Mouse (Mus musculus) CH12.LX (cell line): ENCODE data around the gene Matn1. TPM values are rescaled to one million over a fixed set of nuclear protein-coding genes. Genes with fewer than 3 reads are reported as not detected.

Source experiments
- DNase-seq: peaks from one replicate; pipeline ENCODE4 v3.0.0-alpha.2; 2013; ENCODE audit errors: extremely low read depth
- H3K27ac ChIP-seq: 2 replicates; pipeline ENCODE4 v1.5.1; 2012; ENCODE audit warnings: low read depth, mild to moderate bottlenecking, control low read depth, moderate library complexity; ENCODE audit not compliant: insufficient read depth
- H3K27me3 ChIP-seq: replicated peaks from 2 replicates; pipeline ENCODE3; 2012; ENCODE audit warnings: inconsistent platforms
- H3K36me3 ChIP-seq, 2 experiments: replicated peaks in 1 of 2; 2 replicates each; pipeline versions ENCODE3 to v1.6.1; 2012; ENCODE audit warnings: inconsistent platforms in 1 of 2, low read length in 1 of 2, mild to moderate bottlenecking in 1 of 2, mixed read lengths in 1 of 2, moderate library complexity in 1 of 2; ENCODE audit not compliant: control insufficient read depth in 1 of 2, insufficient read depth in 1 of 2
- H3K4me1 ChIP-seq, 2 experiments: 2 replicates each; pipeline ENCODE4 v1.6.1; 2012; ENCODE audit warnings: inconsistent platforms in 1 of 2, moderate library complexity in 1 of 2; ENCODE audit not compliant: insufficient read depth in 2 of 2, control insufficient read depth in 1 of 2
- H3K4me2 ChIP-seq: 2 replicates; pipeline ENCODE4 v1.6.1; 2012; ENCODE audit warnings: low read depth, mild to moderate bottlenecking, control low read depth; ENCODE audit not compliant: poor library complexity, insufficient read depth, severe bottlenecking
- H3K4me3 ChIP-seq, 3 experiments: fragments of 150-350 bp in 1 of 3; sonication (generic) in 1 of 3; replicated peaks in 1 of 3; 2 replicates each; pipeline versions ENCODE3 to v1.5.1; 2011 to 2012; ENCODE audit warnings: low read depth in 2 of 3, low read length in 2 of 3, mild to moderate bottlenecking in 2 of 3, moderate library complexity in 2 of 3, control low read depth in 1 of 3, improper control_type of control experiment in 1 of 3, inconsistent platforms in 1 of 3, mixed read lengths in 1 of 3; ENCODE audit not compliant: poor library complexity in 1 of 3
- H3K79me2 ChIP-seq: replicated peaks from 2 replicates; pipeline ENCODE4 v1.6.1; 2012; ENCODE audit warnings: mild to moderate bottlenecking, moderate library complexity; ENCODE audit not compliant: control insufficient read depth, poor library complexity, insufficient read depth, severe bottlenecking; ENCODE audit errors: extremely low read depth
- H3K9ac ChIP-seq: 2 replicates; pipeline ENCODE4 v1.6.1; 2012; ENCODE audit warnings: low read depth, mild to moderate bottlenecking, control low read depth, moderate library complexity; ENCODE audit not compliant: insufficient read depth
- H3K9me3 ChIP-seq: replicated peaks from 2 replicates; pipeline ENCODE3; 2012; ENCODE audit warnings: low read length, inconsistent platforms, mixed read lengths
- CHD1 ChIP-seq: IDR thresholded peaks from 2 replicates; pipeline ENCODE4 v1.6.1; 2012; ENCODE audit warnings: low read depth, low read length, improper control_type of control experiment, inconsistent platforms
- CHD2 ChIP-seq: IDR thresholded peaks from 2 replicates; pipeline ENCODE4 v1.6.1; 2011; ENCODE audit warnings: low read length, improper control_type of control experiment
- ELF1 ChIP-seq: IDR thresholded peaks from 2 replicates; pipeline ENCODE4 v1.6.1; 2014; ENCODE audit warnings: low read depth, mild to moderate bottlenecking, inconsistent platforms, low read length, improper control_type of control experiment
- EP300 ChIP-seq: IDR thresholded peaks from 2 replicates; pipeline ENCODE4 v1.6.1; 2011; ENCODE audit warnings: low read length, improper control_type of control experiment
- ETS1 ChIP-seq: conservative IDR thresholded peaks from 2 replicates; pipeline ENCODE4 v1.6.1; 2012; ENCODE audit warnings: low read depth, mild to moderate bottlenecking, inconsistent platforms, low read length, improper control_type of control experiment, moderate library complexity
- HCFC1 ChIP-seq: IDR thresholded peaks from 2 replicates; pipeline ENCODE4 v1.6.1; 2012; ENCODE audit warnings: low read depth, mild to moderate bottlenecking, inconsistent platforms, low read length, improper control_type of control experiment
- KAT2A ChIP-seq: IDR thresholded peaks from 2 replicates; pipeline ENCODE4 v1.6.1; 2012; ENCODE audit warnings: low read length, improper control_type of control experiment, inconsistent platforms; ENCODE audit not compliant: insufficient replicate concordance
- MAFK ChIP-seq: IDR thresholded peaks from 2 replicates; pipeline ENCODE4 v1.6.1; 2011; ENCODE audit warnings: low read length, improper control_type of control experiment; ENCODE audit not compliant: insufficient replicate concordance
- MAX ChIP-seq: IDR thresholded peaks from 2 replicates; pipeline ENCODE4 v1.6.1; 2011; ENCODE audit warnings: low read length, improper control_type of control experiment
- MAZ ChIP-seq: IDR thresholded peaks from 2 replicates; pipeline ENCODE4 v1.6.1; 2012; ENCODE audit warnings: low read depth, mild to moderate bottlenecking, inconsistent platforms, low read length, improper control_type of control experiment, moderate library complexity
- MEF2A ChIP-seq: IDR thresholded peaks from 2 replicates; pipeline ENCODE4 v1.6.1; 2014; ENCODE audit warnings: low read depth, mild to moderate bottlenecking, inconsistent platforms, low read length, improper control_type of control experiment, borderline replicate concordance
- MXI1 ChIP-seq: IDR thresholded peaks from 2 replicates; pipeline ENCODE4 v1.6.1; 2011; ENCODE audit warnings: mild to moderate bottlenecking, low read depth, low read length, improper control_type of control experiment
- NELFE ChIP-seq: IDR thresholded peaks from 2 replicates; pipeline ENCODE4 v1.6.1; 2011; ENCODE audit warnings: low read depth, low read length, improper control_type of control experiment
- NRF1 ChIP-seq: IDR thresholded peaks from 2 replicates; pipeline ENCODE4 v1.6.1; 2014; ENCODE audit warnings: low read depth, mild to moderate bottlenecking, inconsistent platforms, low read length, improper control_type of control experiment, moderate library complexity
- PAX5 ChIP-seq: IDR thresholded peaks from 2 replicates; pipeline ENCODE4 v1.6.1; 2012; ENCODE audit warnings: low read length, inconsistent platforms, mixed read lengths
- POLR2A ChIP-seq: IDR thresholded peaks from 2 replicates; pipeline ENCODE4 v1.6.1; 2011; ENCODE audit warnings: low read depth, mild to moderate bottlenecking, improper control_type of control experiment, low read length
- POLR2AphosphoS2 ChIP-seq: IDR thresholded peaks from 2 replicates; pipeline ENCODE4 v1.6.1; 2011; ENCODE audit warnings: low read depth, low read length, improper control_type of control experiment
- RAD21 ChIP-seq: IDR thresholded peaks from 2 replicates; pipeline ENCODE4 v1.6.1; 2011; ENCODE audit warnings: low read depth, mild to moderate bottlenecking, low read length, improper control_type of control experiment, moderate library complexity
- RCOR1 ChIP-seq: conservative IDR thresholded peaks from 2 replicates; pipeline ENCODE4 v1.6.1; 2012; ENCODE audit warnings: low read depth, mild to moderate bottlenecking, inconsistent platforms, low read length, improper control_type of control experiment
- SIN3A ChIP-seq: IDR thresholded peaks from 2 replicates; pipeline ENCODE4 v1.6.1; 2012; ENCODE audit warnings: low read length, improper control_type of control experiment, inconsistent platforms
- SMC3 ChIP-seq: IDR thresholded peaks from 2 replicates; pipeline ENCODE4 v1.6.1; 2011; ENCODE audit warnings: low read depth, low read length, improper control_type of control experiment
- TBP ChIP-seq: conservative IDR thresholded peaks from 2 replicates; pipeline ENCODE4 v1.6.1; 2011; ENCODE audit warnings: low read depth, low read length, improper control_type of control experiment
- TCF12 ChIP-seq: IDR thresholded peaks from 2 replicates; pipeline ENCODE4 v1.6.1; 2014; ENCODE audit warnings: low read depth, mild to moderate bottlenecking, inconsistent platforms, low read length, improper control_type of control experiment
- UBTF ChIP-seq: IDR thresholded peaks from 2 replicates; pipeline ENCODE4 v1.6.1; 2012; ENCODE audit warnings: low read depth, mild to moderate bottlenecking, inconsistent platforms, low read length, improper control_type of control experiment, moderate library complexity
- USF1 ChIP-seq: IDR thresholded peaks from 2 replicates; pipeline ENCODE4 v1.6.1; 2014; ENCODE audit warnings: low read depth, mild to moderate bottlenecking, inconsistent platforms, low read length, improper control_type of control experiment
- USF2 ChIP-seq: conservative IDR thresholded peaks from 2 replicates; pipeline ENCODE4 v1.6.1; 2011; ENCODE audit warnings: low read depth, low read length, improper control_type of control experiment
- ZC3H11A ChIP-seq: IDR thresholded peaks from 2 replicates; pipeline ENCODE4 v1.6.1; 2012; ENCODE audit warnings: low read depth, mild to moderate bottlenecking, inconsistent platforms, low read length, improper control_type of control experiment
- ZKSCAN1 ChIP-seq: IDR thresholded peaks from 2 replicates; pipeline ENCODE4 v1.6.1; 2012; ENCODE audit warnings: low read depth, inconsistent platforms, low read length, improper control_type of control experiment, borderline replicate concordance
- ZNF384 ChIP-seq: IDR thresholded peaks from 2 replicates; pipeline ENCODE4 v1.6.1; 2012; ENCODE audit warnings: low read depth, low read length, improper control_type of control experiment, inconsistent platforms
- dilution Hi-C: fragments of 300-500 bp; cut with MboI; formaldehyde crosslinking; loops from 2 replicates; pipeline ENCODE4 v1.14.3; 2020; ENCODE audit warnings: low sequenced_read_pairs; ENCODE audit not compliant: extremely low pct_unique_long_range_greater_than_20kb, extremely low pct_ligation_motif_present
- in situ Hi-C: fragments of 300-500 bp; cut with MboI; formaldehyde crosslinking; loops from 3 replicates; pipeline ENCODE4 v1.14.3; 2019; ENCODE audit warnings: low sequenced_read_pairs, low pct_ligation_motif_present, low pct_unique_long_range_greater_than_20kb, mixed read lengths
- polyA plus RNA-seq: library from polyadenylated mRNA; unstranded; fragments of >175 nt; gene quantifications from 2 replicates; pipeline ENCODE4 v1.2.1, GENCODE M21; 2012; ENCODE audit warnings: low read depth; ENCODE audit not compliant: insufficient read length
- total RNA-seq, 2 experiments: library from RNA; depleted of rRNA; stranded (reverse); fragments of 300-350 nt in 1 of 2; fragments of >200 nt in 1 of 2; gene quantifications; 2 replicates each; pipeline ENCODE4 v1.2.3; 2012 to 2014

Matn1 gene
- total and polyA plus RNA-seq, 3 experiments, result 0.52 to 3.5 (median 0.76) TPM

- peak; percentile 65; the same call in 1 of the 2 replicates for TF ChIP-seq MEF2A
- TF ChIP-seq ELF1, result peak; percentile 90
- TF ChIP-seq PAX5, result no peak
- no peak for TF ChIP-seq NRF1
- peak; percentile 52; the same call in 1 of the 2 replicates for TF ChIP-seq EP300
- TF ChIP-seq HCFC1, result peak; percentile 24
- TF ChIP-seq TCF12, result peak; percentile 91
- TF ChIP-seq UBTF, result 0 out of 2 replicates have a peak, but pooled peaks have one; percentile 49
Observed at GRCm38 (mm10) chr4:130913077-130913476, 31.1 kb upstream of the Matn1 start, which contains the start of gene Laptm5 (continued).

GRCm38 (mm10) chr4:130913511-130913910 is 30.7 kb upstream of the Matn1 start:
- in situ Hi-C loops, result no loop called here
- Histone ChIP-seq H3K4me3 (peak overlapping the region; percentile 68 to 84 (median 75)), H3K4me2 (0 out of 2 replicates have a peak overlapping the region, but pooled peaks have one; percentile 18), H3K79me2 (peaks cover 67% of the 10 kb centered on the region), H3K27ac (peak overlapping the region; percentile 93), H3K9ac (peak overlapping the region; percentile 98), H3K9me3 (no peaks in the 10 kb centered on the region), H3K27me3 (no peaks in the 10 kb centered on the region), H3K4me1 (peaks cover 16 to 59% of the 10 kb centered on the region in 2 experiments), H3K36me3 (peaks cover 22 to 35% of the 10 kb centered on the region in 2 experiments)
- DNase-seq, result no peak
- dilution Hi-C loops, result no loop called here
- no peak for TF ChIP-seq ETS1
- TF ChIP-seq UBTF, result no peak
- no peak for TF ChIP-seq KAT2A
- no peak for TF ChIP-seq MAFK
- no peak for TF ChIP-seq ZC3H11A

GRCm38 (mm10) chr4:130914011-130914410 is 30.2 kb upstream of the Matn1 start:
- Histone ChIP-seq H3K4me1 (peaks cover 15 to 59% of the 10 kb centered on the region in 2 experiments), H3K36me3 (peaks cover 24 to 40% of the 10 kb centered on the region in 2 experiments), H3K79me2 (peaks cover 72% of the 10 kb centered on the region), H3K27ac (peak overlapping the region; percentile 93), H3K4me3 (peak overlapping the region; percentile 68 to 84 (median 75)), H3K27me3 (no peaks in the 10 kb centered on the region), H3K4me2 (peak overlapping the region; percentile 18; the same call in 1 of the 2 replicates), H3K9me3 (no peaks in the 10 kb centered on the region), H3K9ac (peak overlapping the region; percentile 98)
- dilution Hi-C loops (no loop called here), in situ Hi-C loops (no loop called here)
- DNase-seq, result peak; percentile 89
- TF ChIP-seq NELFE (peak; percentile 65; the same call in 1 of the 2 replicates), TBP (0 out of 2 replicates have a peak, but pooled peaks have one; percentile 18), MEF2A (peak; percentile 77), MXI1 (peak; percentile 79), SIN3A (peak; percentile 90), SMC3 (no peak; the same call in none of the 2 replicates), ZNF384 (no peak), PAX5 (no peak), MAZ (peak; percentile 25; the same call in 1 of the 2 replicates), CHD1 (peak; percentile 31; the same call in 1 of the 2 replicates), NRF1 (0 out of 2 replicates have a peak, but pooled peaks have one; percentile 45), ZKSCAN1 (no peak), MAFK (no peak), USF2 (no peak), POLR2AphosphoS2 (no peak), EP300 (peak; percentile 75), MAX (peak; percentile 74), RAD21 (no peak; the same call in 1 of the 2 replicates), CHD2 (peak; percentile 84), USF1 (no peak), RCOR1 (0 out of 2 replicates have a peak, but pooled peaks have one; percentile 45), POLR2A (no peak), HCFC1 (peak; percentile 37), ELF1 (peak; percentile 59), ZC3H11A (no peak)
